Mouse (Mus musculus) hindbrain, embryonic 11.5 days (tissue): ENCODE measurements around the gene Actr8. TPM values are rescaled to one million over a fixed set of nuclear protein-coding genes. Genes with fewer than 3 reads are reported as not detected.

Experiments used
- ATAC-seq: fragments of 200-750 bp; cut with Nextera tagmentation; 2 replicates; pipeline ENCODE4 v1.8.0; 2017; ENCODE audit warnings: mild to moderate bottlenecking, moderate TSS enrichment, moderate library complexity; ENCODE audit not compliant: low FRiP score
- DNase-seq: peaks from one replicate; pipeline ENCODE4 v3.0.0-alpha.2; 2015; ENCODE audit warnings: low spot score
- H3K27ac ChIP-seq: fragments of 300-500 bp; sonication (generic); 2 replicates; pipeline ENCODE4 v1.5.1; 2014; ENCODE audit warnings: mild to moderate bottlenecking, low read depth, low read length
- H3K27me3 ChIP-seq: fragments of 300-500 bp; sonication (generic); 2 replicates; pipeline ENCODE4 v1.6.1; 2014; ENCODE audit warnings: mild to moderate bottlenecking, low read length, moderate library complexity, mixed read lengths; ENCODE audit not compliant: control insufficient read depth, insufficient read depth
- H3K36me3 ChIP-seq: fragments of 300-500 bp; sonication (generic); 2 replicates; pipeline ENCODE4 v1.6.1; 2014; ENCODE audit warnings: mild to moderate bottlenecking, low read length, moderate library complexity, mixed read lengths; ENCODE audit not compliant: control insufficient read depth, insufficient read depth
- H3K4me1 ChIP-seq: fragments of 300-500 bp; sonication (generic); replicated peaks from 2 replicates; pipeline ENCODE4 v1.6.1; 2014; ENCODE audit warnings: low read length, mixed read lengths; ENCODE audit not compliant: control insufficient read depth, insufficient read depth
- H3K4me2 ChIP-seq: fragments of 300-500 bp; sonication (generic); replicated peaks from 2 replicates; pipeline ENCODE4 v1.6.1; 2014; ENCODE audit warnings: mild to moderate bottlenecking, low read depth, low read length
- H3K4me3 ChIP-seq: fragments of 300-500 bp; sonication (generic); 2 replicates; pipeline ENCODE4 v1.5.1; 2014; ENCODE audit warnings: low read depth, low read length
- H3K9ac ChIP-seq: fragments of 300-500 bp; sonication (generic); 2 replicates; pipeline ENCODE4 v1.6.1; 2014; ENCODE audit warnings: low read depth, low read length
- H3K9me3 ChIP-seq: fragments of 300-500 bp; sonication (generic); 2 replicates; pipeline ENCODE4 v1.6.1; 2016; ENCODE audit warnings: low read length; ENCODE audit not compliant: control insufficient read depth
- WGBS: fragments of 180-500 bp; shearing (Covaris S2); extraction: QIAGEN DNeasy Blood & Tissue Kit; methylation state at CpG from one replicate; pipeline ENCODE4 v1.1.7; 2014; 5-methylcytosine and 5-hydroxymethylcytosine counted together
- polyA plus RNA-seq: library from polyadenylated mRNA; unstranded; fragments of >200 nt; fragmentation: Nextera tagmentation; extraction: Ambion mirVana; gene quantifications from 2 replicates; pipeline ENCODE4 v1.2.1, GENCODE M21; 2014

Actr8 gene
- polyA plus RNA-seq, 1 experiment from 2014 or later: 81.8 TPM

- DNase-seq (no peak), ATAC-seq (no peak)
- Histone ChIP-seq H3K4me1 (no peaks in the 10 kb centered on the region), H3K27ac (no peak overlapping the region), H3K36me3 (peaks cover 30% of the 10 kb centered on the region), H3K4me3 (no peak overlapping the region), H3K4me2 (no peak overlapping the region), H3K9ac (no peak overlapping the region), H3K27me3 (no peaks in the 10 kb centered on the region), H3K9me3 (no peaks in the 10 kb centered on the region)
- WGBS: 92% methylated on average over 4 of the region's 4 CpGs
Measured at GRCm38 (mm10) chr14:29986096-29986495, 8.0 kb downstream of the Actr8 start.

- no peak for ATAC-seq
- no peaks in the 10 kb centered on the region for H3K9me3 ChIP-seq
- H3K4me2 ChIP-seq: no peak overlapping the region
- no peaks in the 10 kb centered on the region for H3K27me3 ChIP-seq
- H3K36me3 ChIP-seq: peaks cover 28% of the 10 kb centered on the region
- H3K4me1 ChIP-seq: no peaks in the 10 kb centered on the region
- no peak overlapping the region for H3K4me3 ChIP-seq
- H3K9ac ChIP-seq: no peak overlapping the region
- no peak for DNase-seq
- WGBS: 95% methylated on average over 6 of the region's 6 CpGs
- H3K27ac ChIP-seq: no peak overlapping the region
Measured at GRCm38 (mm10) chr14:29987276-29987675, 9.1 kb downstream of the Actr8 start.

DNA sequence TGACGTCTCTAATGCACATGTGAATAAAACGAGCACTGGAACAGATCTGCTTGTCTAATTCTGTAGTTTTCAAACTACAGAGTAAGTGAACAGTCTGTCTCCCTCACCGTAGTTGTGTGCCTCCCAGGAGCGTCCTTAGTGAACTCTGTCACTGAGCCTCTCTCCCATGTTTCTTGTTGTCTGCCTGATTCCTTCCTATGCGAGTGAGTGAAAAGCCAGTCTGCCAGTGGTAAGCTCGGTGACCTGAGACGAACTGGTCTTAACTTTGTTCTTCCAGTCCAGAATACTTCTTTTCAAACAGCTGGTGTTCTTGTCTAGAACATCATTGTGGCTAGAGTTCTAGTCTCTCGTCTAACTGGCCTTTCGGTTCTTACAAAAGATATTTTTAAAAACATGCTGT, 9.6 kb downstream of the Actr8 start:
- 92% methylated on average over 9 of the region's 9 CpGs for WGBS
- Histone ChIP-seq H3K9me3 (no peaks in the 10 kb centered on the region), H3K36me3 (peaks cover 24% of the 10 kb centered on the region), H3K4me2 (no peak overlapping the region), H3K4me1 (no peaks in the 10 kb centered on the region), H3K9ac (no peak overlapping the region), H3K27me3 (no peaks in the 10 kb centered on the region), H3K4me3 (no peak overlapping the region), H3K27ac (no peak overlapping the region)
- DNase-seq: no peak
- no peak for ATAC-seq

DNA sequence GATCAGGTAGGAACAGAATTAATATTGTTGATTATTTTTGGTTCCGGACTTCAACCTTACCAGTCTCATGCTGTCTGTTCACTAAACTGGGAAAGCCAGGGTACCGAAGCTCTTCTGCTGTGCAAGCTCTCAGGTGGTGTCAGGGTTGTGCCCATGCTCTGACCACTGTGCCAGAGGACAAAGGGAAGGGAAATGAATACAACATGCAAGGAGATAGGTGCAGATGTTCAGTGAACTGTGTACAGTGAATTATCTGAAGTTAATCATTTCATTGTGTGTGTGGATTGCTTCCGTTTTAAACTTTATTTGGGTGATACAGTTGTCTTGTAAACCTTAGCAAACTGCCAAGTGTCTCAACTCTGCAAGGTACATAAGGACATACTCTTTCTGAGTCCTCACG, 10.2 kb downstream of the Actr8 start:
- Histone ChIP-seq H3K27me3 (no peaks in the 10 kb centered on the region), H3K4me3 (no peak overlapping the region), H3K36me3 (peaks cover 24% of the 10 kb centered on the region), H3K27ac (no peak overlapping the region), H3K9ac (no peak overlapping the region), H3K4me1 (no peaks in the 10 kb centered on the region), H3K4me2 (no peak overlapping the region), H3K9me3 (no peaks in the 10 kb centered on the region)
- ATAC-seq (no peak), DNase-seq (no peak)
- WGBS: 94% methylated on average over 4 of the region's 4 CpGs

DNA sequence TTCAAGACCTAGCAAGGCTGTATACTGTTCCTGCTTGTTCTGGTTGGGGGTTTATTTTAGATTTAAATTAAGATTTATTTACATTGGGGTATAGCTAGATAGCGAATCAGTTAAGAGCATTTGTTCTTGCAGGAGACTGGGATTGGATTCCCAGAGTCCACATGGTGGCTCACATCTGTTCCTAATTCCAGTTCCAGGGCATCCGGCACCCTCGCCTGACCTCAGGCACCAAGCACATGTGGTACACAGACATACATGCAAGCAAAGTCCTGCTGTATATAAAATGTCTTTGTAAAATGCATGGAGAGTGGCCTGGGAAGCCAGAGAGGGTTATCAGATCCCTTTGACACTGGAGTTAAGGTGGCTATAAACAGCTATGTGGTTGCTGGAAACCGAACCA, 16.8 kb downstream of the Actr8 start:
- 81% methylated on average over 4 of the region's 4 CpGs for WGBS
- H3K4me3 ChIP-seq: no peak overlapping the region
- DNase-seq (no peak), ATAC-seq (no peak)
- no peak overlapping the region for H3K4me2 ChIP-seq
- H3K27ac ChIP-seq: no peak overlapping the region
- H3K9ac ChIP-seq: no peak overlapping the region
- H3K9me3 ChIP-seq: no peaks in the 10 kb centered on the region
- peaks cover 9% of the 10 kb centered on the region; the same call in 1 of the 2 replicates for H3K36me3 ChIP-seq
- H3K4me1 ChIP-seq: no peaks in the 10 kb centered on the region
- no peaks in the 10 kb centered on the region for H3K27me3 ChIP-seq

GRCm38 (mm10) chr14:29996000-29996751, 18.0 kb downstream of the Actr8 start:
- Histone ChIP-seq H3K9ac (no peak overlapping the region), H3K4me3 (no peak overlapping the region)
- 93% methylated on average over 11 of the region's 11 CpGs for WGBS

DNA sequence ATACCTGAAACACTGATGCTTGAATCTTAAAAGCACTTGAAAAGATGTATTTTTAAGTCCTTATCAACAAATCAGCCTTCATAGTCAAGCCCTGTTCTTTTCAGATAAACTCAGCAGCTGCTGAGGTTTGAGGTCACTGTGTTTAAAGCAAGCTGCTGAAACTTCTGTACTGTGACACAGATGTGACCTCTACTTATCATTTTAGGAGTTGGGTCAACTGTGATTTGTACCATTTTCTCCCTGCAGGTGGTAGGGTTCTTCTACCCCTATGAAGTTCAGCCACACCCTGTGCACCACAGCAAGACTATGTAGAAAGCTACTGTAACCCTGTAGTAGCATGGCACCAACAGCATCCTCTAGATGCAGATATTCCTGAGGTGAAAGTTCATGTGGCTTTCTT, 19.2 kb downstream of the Actr8 start:
- H3K4me2 ChIP-seq: no peak overlapping the region
- no peak for ATAC-seq
- no peak overlapping the region for H3K9ac ChIP-seq
- no peaks in the 10 kb centered on the region for H3K27me3 ChIP-seq
- no peak overlapping the region for H3K4me3 ChIP-seq
- DNase-seq: no peak
- peaks cover 6% of the 10 kb centered on the region; the same call in 1 of the 2 replicates for H3K36me3 ChIP-seq
- H3K9me3 ChIP-seq: no peaks in the 10 kb centered on the region
- H3K27ac ChIP-seq: no peak overlapping the region
- H3K4me1 ChIP-seq: no peaks in the 10 kb centered on the region

More at GRCm38 (mm10) chr14:29996000-29996751, 18.0 kb downstream of the Actr8 start:
- Histone ChIP-seq H3K9me3 (no peaks in the 10 kb centered on the region), H3K27me3 (no peaks in the 10 kb centered on the region), H3K4me2 (no peak overlapping the region), H3K27ac (no peak overlapping the region), H3K4me1 (no peaks in the 10 kb centered on the region), H3K36me3 (peaks cover 6% of the 10 kb centered on the region; the same call in 1 of the 2 replicates)
- no peak for ATAC-seq
- no peak for DNase-seq

DNA sequence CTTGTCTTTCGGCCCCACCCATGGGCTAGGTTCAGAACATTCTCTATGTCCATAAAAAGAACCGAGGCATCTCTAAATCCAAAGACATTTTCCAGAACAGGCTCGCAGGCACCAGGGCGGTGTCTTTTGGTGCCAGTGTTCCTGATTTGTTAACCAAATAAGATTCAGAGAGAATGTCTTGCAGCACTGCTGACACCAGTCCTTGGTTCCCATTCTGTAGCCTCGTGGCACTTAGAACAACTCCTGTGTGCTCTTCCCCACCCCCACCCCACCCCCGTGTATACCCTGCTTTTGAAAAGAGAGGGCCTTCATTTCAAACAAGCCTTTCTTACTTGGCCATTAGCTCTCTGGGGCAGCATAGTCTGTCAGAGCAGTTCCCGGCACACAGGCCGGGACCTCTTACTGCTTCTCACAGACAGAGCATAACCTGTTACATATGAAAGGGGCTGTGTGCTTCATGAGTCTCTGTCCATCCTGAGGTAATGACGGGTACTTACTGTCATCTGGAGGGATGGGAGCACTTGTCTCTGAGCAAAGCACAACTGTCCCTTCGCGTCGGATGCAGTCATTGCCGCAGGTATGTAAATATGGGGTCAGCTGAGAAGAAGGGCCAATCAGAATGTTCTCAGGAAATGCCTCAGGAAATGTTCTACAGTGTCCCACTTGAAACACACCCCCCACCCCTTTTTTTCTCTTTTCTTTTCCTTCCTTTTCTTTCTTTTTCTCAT, 20.8 kb downstream of the Actr8 start:
- no peak overlapping the region for H3K4me2 ChIP-seq
- no peak overlapping the region for H3K4me3 ChIP-seq
- no peaks in the 10 kb centered on the region for H3K27me3 ChIP-seq
- no peak for ATAC-seq
- no peak overlapping the region for H3K27ac ChIP-seq
- H3K4me1 ChIP-seq: no peaks in the 10 kb centered on the region
- no peaks in the 10 kb centered on the region for H3K9me3 ChIP-seq
- no peak for DNase-seq
- WGBS: 81% methylated on average over 13 of the region's 13 CpGs
- no peak overlapping the region for H3K9ac ChIP-seq
- peaks cover 3% of the 10 kb centered on the region; the same call in 1 of the 2 replicates for H3K36me3 ChIP-seq

GRCm38 (mm10) chr14:29999475-29999811, 21.3 kb downstream of the Actr8 start:
- H3K4me2 ChIP-seq: no peak overlapping the region

More at GRCm38 (mm10) chr14:29999475-29999811, 21.3 kb downstream of the Actr8 start:
- Histone ChIP-seq H3K4me1 (no peaks in the 10 kb centered on the region), H3K4me3 (no peak overlapping the region), H3K9ac (no peak overlapping the region), H3K27me3 (no peaks in the 10 kb centered on the region), H3K9me3 (no peaks in the 10 kb centered on the region), H3K36me3 (peaks cover 3% of the 10 kb centered on the region; the same call in 1 of the 2 replicates), H3K27ac (no peak overlapping the region)
- DNase-seq (no peak), ATAC-seq (no peak)
- WGBS: 86% methylated on average over 3 of the region's 3 CpGs
